Mouse (Mus musculus): Measurements from ENCODE around the gene Cog5. TPM values are rescaled to one million over a fixed set of nuclear protein-coding genes. Genes with fewer than 3 reads are reported as not detected.

The Cog5 gene
- polyA plus RNA-seq, 1 experiment from 2014 or later: 34.8 TPM

DNA sequence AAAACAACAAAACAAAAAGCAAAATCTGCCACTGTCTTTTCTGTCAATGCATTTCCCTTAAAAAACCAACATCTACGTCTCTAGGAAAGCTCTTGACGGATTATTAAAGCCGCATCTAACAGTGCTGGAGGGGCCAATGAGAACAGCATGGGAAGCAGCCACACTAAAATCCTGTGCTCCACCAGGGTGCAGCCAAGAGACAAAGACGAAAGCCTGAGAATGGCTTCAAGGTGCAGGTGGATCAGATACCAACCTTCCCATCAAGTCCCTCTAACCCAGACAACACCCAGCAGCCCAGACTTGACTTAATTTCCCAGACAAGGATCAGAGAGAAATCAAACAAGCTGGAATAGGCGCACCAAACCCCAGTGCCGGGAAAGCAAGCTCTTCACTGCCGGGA lies 321.9 kb downstream of the Cog5 start:
- H3K4me1 ChIP-seq: no peaks in the 10 kb centered on the region
- H3K4me3 ChIP-seq: no peak overlapping the region
- WGBS: 51% methylated on average over 7 of the region's 7 CpGs
- H3K27ac ChIP-seq: no peak overlapping the region
- H3K4me2 ChIP-seq (replicated peaks): no peak overlapping the region
- H3K9me3 ChIP-seq: no peaks in the 10 kb centered on the region
- H3K27me3 ChIP-seq: no peaks in the 10 kb centered on the region
- H3K36me3 ChIP-seq: no peaks in the 10 kb centered on the region
- no peak overlapping the region for H3K9ac ChIP-seq
- no peak for ATAC-seq (ENCODE audit: insufficient number of reproducible peaks, insufficient read depth, low FRiP score, low TSS enrichment)

DNA sequence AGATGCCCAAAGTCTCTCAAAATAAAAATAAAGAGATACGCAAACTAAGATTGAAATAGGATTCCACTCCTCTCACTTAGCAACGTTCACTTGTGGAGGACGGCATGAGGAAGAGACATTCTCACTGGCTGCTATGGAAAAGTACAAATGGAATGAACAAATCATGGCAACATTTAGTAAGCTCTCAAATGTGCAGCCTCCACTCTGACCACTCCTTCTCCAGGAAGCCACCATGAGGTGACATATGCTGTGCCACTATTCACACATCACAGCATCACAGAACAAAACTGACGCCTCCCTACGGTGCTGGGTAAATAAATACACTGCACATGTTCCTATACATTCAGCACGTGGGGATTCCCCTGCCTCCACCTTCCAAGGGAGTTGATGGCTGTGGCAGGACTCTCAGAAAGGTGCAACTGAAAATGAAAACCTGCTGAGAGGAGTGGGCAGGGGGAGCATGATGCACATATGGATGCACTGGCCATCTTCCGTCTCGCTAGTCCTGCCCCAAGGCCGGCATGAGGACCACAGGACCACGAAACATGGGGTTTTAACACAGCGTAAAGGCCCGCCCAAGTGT lies 323.0 kb downstream of the Cog5 start:
- H3K9me3 ChIP-seq: no peaks in the 10 kb centered on the region
- ATAC-seq (ENCODE audit: insufficient number of reproducible peaks, insufficient read depth, low FRiP score, low TSS enrichment): no peak
- WGBS: 67% methylated on average over 12 of the region's 12 CpGs

GRCm38 (mm10) chr12:31983238-31983637 lies 328.6 kb downstream of the Cog5 start:
- no peak overlapping the region for H3K9ac ChIP-seq
- ATAC-seq (ENCODE audit: insufficient number of reproducible peaks, insufficient read depth, low FRiP score, low TSS enrichment): no peak

More for the DNA sequence above, 323.0 kb downstream of the Cog5 start:
- Histone ChIP-seq H3K4me2 (replicated peaks) (no peak overlapping the region), H3K4me3 (no peak overlapping the region), H3K27ac (no peak overlapping the region), H3K9ac (no peak overlapping the region), H3K27me3 (no peaks in the 10 kb centered on the region), H3K36me3 (no peaks in the 10 kb centered on the region), H3K4me1 (no peaks in the 10 kb centered on the region)

GRCm38 (mm10) chr12:31983769-31984168 lies 329.1 kb downstream of the Cog5 start:
- no peaks in the 10 kb centered on the region for H3K9me3 ChIP-seq
- no peak for ATAC-seq (ENCODE audit: insufficient number of reproducible peaks, insufficient read depth, low FRiP score, low TSS enrichment)
- 66% methylated on average over 6 of the region's 6 CpGs for WGBS
- no peaks in the 10 kb centered on the region for H3K27me3 ChIP-seq
- no peak overlapping the region for H3K4me2 ChIP-seq (replicated peaks)
- no peak overlapping the region for H3K9ac ChIP-seq
- no peak overlapping the region for H3K4me3 ChIP-seq
- H3K4me1 ChIP-seq: peaks cover 6% of the 10 kb centered on the region; the same call in 1 of the 2 replicates
- H3K27ac ChIP-seq: no peak overlapping the region
- H3K36me3 ChIP-seq: no peaks in the 10 kb centered on the region

More at GRCm38 (mm10) chr12:31983238-31983637, 328.6 kb downstream of the Cog5 start:
- H3K4me3 ChIP-seq: no peak overlapping the region
- H3K27ac ChIP-seq: no peak overlapping the region
- no peaks in the 10 kb centered on the region for H3K9me3 ChIP-seq
- H3K4me1 ChIP-seq: peaks cover 6% of the 10 kb centered on the region; the same call in 1 of the 2 replicates
- H3K4me2 ChIP-seq (replicated peaks): no peak overlapping the region
- H3K27me3 ChIP-seq: no peaks in the 10 kb centered on the region
- WGBS: 61% methylated on average over 7 of the region's 7 CpGs
- no peaks in the 10 kb centered on the region for H3K36me3 ChIP-seq

DNA sequence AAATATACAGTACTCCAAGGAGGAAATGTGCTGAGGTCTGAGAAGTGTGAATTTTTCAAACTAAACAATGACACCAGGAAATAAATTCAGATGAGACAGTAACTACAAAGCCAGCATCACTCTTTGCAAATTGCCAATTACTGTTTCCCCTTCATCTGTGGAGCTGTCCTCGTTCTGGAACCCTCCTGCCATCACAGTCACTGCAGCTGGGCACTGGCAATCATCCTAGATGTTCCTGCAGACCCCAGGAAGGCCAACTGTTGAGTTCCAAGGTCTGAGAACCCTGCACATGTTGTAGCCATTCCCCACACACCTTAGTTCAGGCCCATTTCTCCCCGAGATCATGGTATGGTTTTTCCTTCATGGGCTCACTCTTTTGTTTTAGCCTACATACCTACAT lies 329.5 kb downstream of the Cog5 start:
- no peak overlapping the region for H3K4me2 ChIP-seq (replicated peaks)
- no peak overlapping the region for H3K9ac ChIP-seq
- 49% methylated on average over 2 of the region's 2 CpGs for WGBS

DNA sequence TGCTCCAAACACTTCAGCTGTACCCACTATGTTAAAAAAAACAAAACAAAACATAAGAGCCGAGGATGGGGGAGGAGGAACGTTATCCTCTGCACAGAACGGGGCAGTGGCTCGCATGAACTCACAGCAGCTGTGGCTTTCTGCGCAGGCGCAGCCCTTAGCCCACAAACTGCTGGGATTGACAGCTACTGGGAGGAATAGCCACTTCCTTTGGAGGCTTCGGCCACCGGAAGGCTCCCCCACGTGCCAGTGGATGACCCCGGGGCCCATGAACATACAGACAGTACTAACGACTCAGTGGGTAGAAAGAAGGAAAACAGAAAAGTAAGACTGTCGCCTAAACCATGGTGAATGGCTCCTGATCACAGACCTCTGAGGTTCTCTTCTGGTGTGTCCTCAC lies 330.0 kb downstream of the Cog5 start:
- Histone ChIP-seq H3K36me3 (no peaks in the 10 kb centered on the region), H3K4me3 (no peak overlapping the region), H3K27ac (no peak overlapping the region), H3K4me2 (replicated peaks) (no peak overlapping the region), H3K9ac (no peak overlapping the region), H3K27me3 (no peaks in the 10 kb centered on the region), H3K9me3 (no peaks in the 10 kb centered on the region), H3K4me1 (peaks cover 6% of the 10 kb centered on the region; the same call in 1 of the 2 replicates)
- ATAC-seq (ENCODE audit: insufficient number of reproducible peaks, insufficient read depth, low FRiP score, low TSS enrichment): no peak
- 56% methylated on average over 12 of the region's 12 CpGs for WGBS

More for the DNA sequence above, 329.5 kb downstream of the Cog5 start:
- H3K36me3 ChIP-seq: no peaks in the 10 kb centered on the region
- H3K27ac ChIP-seq: no peak overlapping the region
- H3K4me3 ChIP-seq: no peak overlapping the region
- H3K27me3 ChIP-seq: no peaks in the 10 kb centered on the region
- H3K9me3 ChIP-seq: no peaks in the 10 kb centered on the region
- ATAC-seq (ENCODE audit: insufficient number of reproducible peaks, insufficient read depth, low FRiP score, low TSS enrichment): no peak
- peaks cover 6% of the 10 kb centered on the region; the same call in 1 of the 2 replicates for H3K4me1 ChIP-seq

DNA sequence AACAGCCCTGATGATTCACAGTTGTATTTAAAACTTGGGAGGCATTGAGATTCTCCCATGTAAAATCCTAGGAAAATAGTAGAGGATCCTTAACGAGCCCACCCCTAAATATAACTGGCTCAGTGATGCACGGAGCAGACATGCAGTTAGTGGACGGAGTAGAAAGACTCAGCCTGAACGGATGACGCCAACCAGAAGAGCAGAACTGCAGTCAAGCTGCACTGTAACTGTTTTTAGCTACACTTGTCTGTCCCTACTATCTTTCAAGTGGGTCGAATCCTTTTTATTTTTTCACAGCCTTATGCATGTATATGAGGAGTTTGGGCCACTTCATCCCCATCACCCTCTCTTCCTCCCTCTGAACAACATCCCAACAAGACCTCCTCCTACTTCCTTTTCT lies 331.1 kb downstream of the Cog5 start:
- Histone ChIP-seq H3K36me3 (no peaks in the 10 kb centered on the region), H3K4me2 (replicated peaks) (no peak overlapping the region), H3K9ac (no peak overlapping the region), H3K9me3 (no peaks in the 10 kb centered on the region), H3K27ac (no peak overlapping the region), H3K4me1 (peaks cover 9% of the 10 kb centered on the region; the same call in 1 of the 2 replicates), H3K4me3 (no peak overlapping the region), H3K27me3 (no peaks in the 10 kb centered on the region)
- 90% methylated on average over 6 of the region's 6 CpGs for WGBS
- ATAC-seq (ENCODE audit: insufficient number of reproducible peaks, insufficient read depth, low FRiP score, low TSS enrichment): no peak

GRCm38 (mm10) chr12:31986463-31986862 lies 331.8 kb downstream of the Cog5 start:
- Histone ChIP-seq H3K27me3 (no peaks in the 10 kb centered on the region), H3K36me3 (no peaks in the 10 kb centered on the region), H3K9ac (no peak overlapping the region), H3K4me3 (no peak overlapping the region), H3K4me1 (peaks cover 9% of the 10 kb centered on the region; the same call in 1 of the 2 replicates), H3K4me2 (replicated peaks) (no peak overlapping the region), H3K9me3 (no peaks in the 10 kb centered on the region), H3K27ac (no peak overlapping the region)
- ATAC-seq (ENCODE audit: insufficient number of reproducible peaks, insufficient read depth, low FRiP score, low TSS enrichment): no peak
- WGBS: 91% methylated on average over 2 of the region's 2 CpGs

Other genes with a start within 250 kb of the Cog5 start
- 10.5 and 12.4 TPM in 2 replicates for gene Cbll1, start 155.3 kb upstream of the Cog5 start, polyA plus RNA-seq (2016; fragmentation: Nextera tagmentation; extraction: Ambion mirVana)
- gene Slc26a4, start 94.9 kb upstream of the Cog5 start, polyA plus RNA-seq (2016; fragmentation: Nextera tagmentation; extraction: Ambion mirVana): 0.17 and 0.28 TPM in 2 replicates
- 30.0 and 33.5 TPM in 2 replicates for gene Bcap29, start 20.2 kb upstream of the Cog5 start, polyA plus RNA-seq (2016; fragmentation: Nextera tagmentation; extraction: Ambion mirVana)
- 9.6 and 10.5 TPM in 2 replicates for gene Dus4l, start within 50 bp of the Cog5 start, polyA plus RNA-seq (2016; fragmentation: Nextera tagmentation; extraction: Ambion mirVana)
- gene Gpr22, start 59.1 kb downstream of the Cog5 start, polyA plus RNA-seq (2016; fragmentation: Nextera tagmentation; extraction: Ambion mirVana): 1.00 and 1.2 TPM in 2 replicates

Data from embryonic facial prominence, embryonic 12.5 days (tissue).